Mouse (Mus musculus) c-Kit-positive CD71-positive TER-119-negative erythroid progenitor cells, embryonic 14.5 days (primary cell): ENCODE results near the gene Mif4gd.

Experiments used
- DNase-seq: peaks from one replicate; pipeline ENCODE4 v3.0.0-alpha.2; 2013; ENCODE audit warnings: low read depth

Mif4gd gene

GRCm38 (mm10) chr11:115579080-115579479, 33.7 kb downstream of the Mif4gd start:
- DNase-seq: no peak

- no peak for DNase-seq
These were observed 47.8 kb downstream of the Mif4gd start for GRCm38 (mm10) chr11:115564961-115565360.

GRCm38 (mm10) chr11:115564064-115564809, 48.5 kb downstream of the Mif4gd start, which contains the start of gene Nup85:
TSS of gene Nup85 (plus strand) at chr11:115564434.
- peak; percentile 94 for DNase-seq

GRCm38 (mm10) chr11:115563406-115563805, 49.4 kb downstream of the Mif4gd start:
- no peak for DNase-seq
